Mouse (Mus musculus): ENCODE results near the gene Scg3.

GRCm38 (mm10) chr9:75645405-75645804 is 38.5 kb downstream of the Scg3 start:
- TF ChIP-seq CTCF (IDR thresholded peaks at IDR 0.05; ENCODE audit: low read depth) (no peak), EP300 (optimal IDR thresholded peaks at IDR 0.05) (no peak)

Measured in stomach, postnatal 0 days (tissue).